Mouse (Mus musculus): ENCODE data around the gene Myo3b. TPM values are rescaled to one million over a fixed set of nuclear protein-coding genes. Genes with fewer than 3 reads are reported as not detected.

Gene Myo3b
- polyA plus RNA-seq, 1 experiment from 2014 or later, result 0.04 TPM

DNA sequence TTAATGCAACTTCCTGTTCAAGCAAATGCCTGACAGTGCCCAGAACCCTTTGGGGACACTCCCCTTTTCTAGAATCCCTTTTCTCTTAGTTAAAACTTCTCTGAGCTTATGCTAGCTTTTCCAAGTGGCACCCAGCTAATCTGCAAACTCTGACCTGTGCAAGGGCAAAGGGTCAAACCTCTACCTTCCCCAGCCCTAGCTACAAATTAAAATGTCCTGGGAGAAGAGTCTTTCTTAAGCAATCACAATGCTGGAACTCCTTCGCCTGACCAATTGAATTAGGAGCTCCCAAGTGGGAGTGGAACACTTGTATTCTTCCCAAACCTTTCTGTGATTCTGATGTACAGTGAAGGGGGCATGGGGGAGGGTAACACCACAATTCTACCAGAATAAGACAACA lies 376.6 kb downstream of the Myo3b start:
- DNase-seq (ENCODE audit: low spot score), result no peak
- Histone ChIP-seq H3K4me1 (peaks cover 14% of the 10 kb centered on the region; the same call in 1 of the 2 replicates), H3K27ac (replicated peaks) (no peak overlapping the region), H3K4me3 (no peak overlapping the region), H3K27me3 (replicated peaks; ENCODE audit: low read depth, poor library complexity, severe bottlenecking) (no peaks in the 10 kb centered on the region), H3K36me3 (replicated peaks) (no peaks in the 10 kb centered on the region), H3K9me3 (no peaks in the 10 kb centered on the region)
- 78% methylated on average over 1 of the region's 1 CpGs for WGBS

DNA sequence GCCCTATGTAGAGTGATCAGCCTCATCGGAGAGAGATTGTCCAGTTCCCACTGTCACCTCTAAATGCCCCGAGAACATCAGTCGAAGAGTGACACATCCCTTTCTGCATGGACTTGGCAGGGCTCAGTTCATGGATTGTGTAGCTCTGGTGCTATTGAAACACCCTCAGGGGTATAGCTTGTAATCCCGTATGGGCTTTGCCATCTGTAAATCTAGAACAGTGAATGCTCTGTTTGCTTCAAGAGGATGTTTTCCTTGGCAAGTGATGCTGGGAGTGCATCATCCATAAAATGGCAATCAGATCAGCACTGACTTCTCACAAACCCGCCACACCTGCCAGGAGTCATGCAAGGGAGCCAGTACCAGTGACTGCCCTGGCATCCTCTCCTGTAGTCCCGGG lies 380.4 kb downstream of the Myo3b start:
- 0 out of 2 replicates have a peak, but pooled peaks cover 3% of the 10 kb centered on the region for H3K4me1 ChIP-seq
- no peak overlapping the region for H3K27ac ChIP-seq (replicated peaks)
- H3K36me3 ChIP-seq (replicated peaks), result no peaks in the 10 kb centered on the region
- no peaks in the 10 kb centered on the region for H3K27me3 ChIP-seq (replicated peaks; ENCODE audit: low read depth, poor library complexity, severe bottlenecking)
- H3K4me3 ChIP-seq, result no peak overlapping the region
- H3K9me3 ChIP-seq, result no peaks in the 10 kb centered on the region
- 77% methylated on average over 6 of the region's 6 CpGs for WGBS
- DNase-seq (ENCODE audit: low spot score), result no peak

DNA sequence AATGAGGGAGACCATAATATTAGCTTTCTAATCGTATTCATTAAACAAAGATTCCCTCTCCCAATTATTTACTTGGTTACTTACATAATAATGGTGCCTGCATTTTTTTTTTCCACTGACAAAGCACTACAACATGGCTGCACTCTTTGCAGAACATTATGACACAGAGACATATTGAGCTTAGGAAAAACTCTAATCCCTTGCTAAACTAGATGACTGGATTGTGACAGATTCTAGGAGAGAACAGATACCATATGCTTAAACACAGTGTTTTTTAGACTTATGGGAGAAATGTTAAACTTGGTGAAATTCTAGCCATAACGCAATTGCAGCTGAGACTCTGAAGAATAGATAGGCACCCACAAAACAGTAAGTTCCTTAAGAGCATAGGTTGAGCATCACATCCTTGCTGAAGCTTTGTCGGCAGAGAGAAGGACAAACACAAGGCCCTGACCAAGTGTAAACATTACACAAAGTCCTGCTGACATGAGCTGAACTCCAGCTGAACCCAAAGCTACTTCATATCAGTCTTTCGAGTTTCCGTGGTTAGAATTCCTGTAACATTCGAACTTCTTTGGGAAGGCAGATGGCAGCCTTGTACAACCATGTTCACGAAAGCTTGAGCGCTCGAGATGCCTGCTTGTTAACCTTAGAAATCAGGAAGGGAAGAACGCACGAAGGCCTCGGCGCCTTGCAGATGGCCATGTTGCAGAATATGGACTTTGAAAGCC lies 382.4 kb downstream of the Myo3b start:
- Histone ChIP-seq H3K9me3 (no peaks in the 10 kb centered on the region), H3K4me1 (no peaks in the 10 kb centered on the region), H3K36me3 (replicated peaks) (no peaks in the 10 kb centered on the region), H3K4me3 (no peak overlapping the region), H3K27me3 (replicated peaks; ENCODE audit: low read depth, poor library complexity, severe bottlenecking) (no peaks in the 10 kb centered on the region), H3K27ac (replicated peaks) (no peak overlapping the region)
- no peak for DNase-seq (ENCODE audit: low spot score)
- WGBS, result 85% methylated on average over 13 of the region's 13 CpGs

DNA sequence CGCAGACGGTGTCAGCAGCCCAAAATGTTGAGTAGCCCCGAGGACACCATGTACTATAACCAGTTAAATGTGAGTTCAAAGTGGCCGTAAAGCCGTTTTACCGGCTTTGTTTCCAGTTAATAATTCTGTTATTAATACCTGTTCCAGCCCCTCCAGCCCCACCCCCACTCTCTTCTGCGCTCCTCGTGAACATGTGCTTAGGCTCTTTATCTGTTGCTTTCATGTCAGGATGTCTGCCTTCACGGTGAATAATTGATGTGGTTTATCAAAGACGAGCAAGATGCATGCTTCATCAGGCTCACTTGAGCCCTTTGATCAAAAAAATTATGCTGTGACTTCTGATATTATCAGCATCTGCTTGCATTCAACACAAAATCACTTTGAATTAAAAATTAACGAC lies 386.7 kb downstream of the Myo3b start:
- no peaks in the 10 kb centered on the region for H3K27me3 ChIP-seq (replicated peaks; ENCODE audit: low read depth, poor library complexity, severe bottlenecking)
- H3K4me3 ChIP-seq, result no peak overlapping the region
- no peaks in the 10 kb centered on the region for H3K9me3 ChIP-seq
- no peak for DNase-seq (ENCODE audit: low spot score)
- H3K36me3 ChIP-seq (replicated peaks), result no peaks in the 10 kb centered on the region
- no peak overlapping the region for H3K27ac ChIP-seq (replicated peaks)
- no peaks in the 10 kb centered on the region for H3K4me1 ChIP-seq
- 76% methylated on average over 11 of the region's 11 CpGs for WGBS

DNA sequence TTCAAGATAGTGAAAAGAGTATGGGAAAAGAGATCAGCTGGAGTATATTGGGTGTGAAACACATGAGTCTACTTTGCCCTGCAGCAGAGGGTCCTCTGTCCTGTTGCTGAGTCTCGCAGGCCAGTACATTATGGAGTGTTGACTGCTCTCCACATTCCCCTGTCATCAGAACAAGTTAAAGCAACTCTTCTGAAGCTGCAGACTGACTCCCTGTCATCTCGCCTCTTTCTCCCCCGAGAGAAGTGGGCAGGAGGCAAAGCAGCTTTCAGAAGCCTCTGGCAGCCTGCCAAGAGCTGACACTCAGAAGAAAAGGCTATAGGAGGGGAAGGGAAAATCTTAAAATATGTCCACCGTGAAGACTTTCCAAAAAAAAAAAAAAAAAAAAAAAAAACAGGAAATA lies 404.1 kb downstream of the Myo3b start:
- H3K4me1 ChIP-seq, result peaks cover 28% of the 10 kb centered on the region
- peak; percentile 53 for DNase-seq (ENCODE audit: low spot score)
- no peak overlapping the region for H3K27ac ChIP-seq (replicated peaks)
- no peaks in the 10 kb centered on the region for H3K36me3 ChIP-seq (replicated peaks)
- no peak overlapping the region for H3K4me3 ChIP-seq
- H3K9me3 ChIP-seq, result no peaks in the 10 kb centered on the region
- 11% methylated on average over 4 of the region's 4 CpGs for WGBS
- peaks cover 4% of the 10 kb centered on the region for H3K27me3 ChIP-seq (replicated peaks; ENCODE audit: low read depth, poor library complexity, severe bottlenecking)

DNA sequence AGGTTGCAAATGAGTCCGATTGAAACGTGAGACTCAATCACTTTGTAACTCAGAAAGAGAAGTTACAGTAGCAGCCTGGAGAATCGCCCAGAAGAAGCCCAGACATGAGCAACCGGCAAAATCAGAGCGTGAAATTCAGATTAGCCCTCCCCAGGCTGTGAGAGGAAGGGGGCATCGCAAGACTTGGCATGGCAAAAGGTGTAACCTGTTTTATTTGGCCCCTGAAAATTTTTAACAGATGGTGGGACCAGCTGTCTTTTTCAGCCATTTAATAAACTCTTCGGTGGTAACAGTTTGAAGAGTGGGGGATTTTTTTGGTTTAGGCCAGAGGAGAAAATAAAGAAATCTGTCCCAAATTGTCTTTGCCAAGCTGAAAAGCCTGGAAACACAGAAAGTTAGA lies 405.2 kb downstream of the Myo3b start:
- Histone ChIP-seq H3K4me3 (peak overlapping the region; percentile 37; the same call in 1 of the 2 replicates), H3K9me3 (no peaks in the 10 kb centered on the region), H3K4me1 (peaks cover 28% of the 10 kb centered on the region), H3K27me3 (replicated peaks; ENCODE audit: low read depth, poor library complexity, severe bottlenecking) (peaks cover 4% of the 10 kb centered on the region), H3K27ac (replicated peaks) (no peak overlapping the region), H3K36me3 (replicated peaks) (no peaks in the 10 kb centered on the region)
- peak; percentile 32 for DNase-seq (ENCODE audit: low spot score)
- 12% methylated on average over 7 of the region's 7 CpGs for WGBS

DNA sequence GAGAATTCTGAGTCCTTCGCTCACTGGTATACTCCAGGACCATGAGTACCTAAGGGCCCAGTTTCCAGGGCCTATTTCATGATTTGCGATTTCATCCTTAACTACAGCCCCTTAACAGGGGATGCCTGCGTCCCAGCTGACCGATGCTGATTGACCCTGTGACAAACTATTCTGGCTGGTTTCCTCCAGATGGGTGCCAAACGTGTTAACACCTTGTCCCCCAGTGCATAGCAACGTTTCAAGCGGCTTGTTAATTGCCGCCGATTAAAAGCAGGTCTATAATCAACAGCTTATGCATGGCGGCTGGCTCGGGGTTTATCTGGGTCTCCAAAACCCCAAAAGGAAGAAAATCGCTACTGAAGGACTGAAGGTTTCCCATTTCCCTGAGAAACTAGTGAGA lies 417.3 kb downstream of the Myo3b start:
- Histone ChIP-seq H3K27me3 (replicated peaks; ENCODE audit: low read depth, poor library complexity, severe bottlenecking) (peaks cover 28% of the 10 kb centered on the region), H3K9me3 (no peaks in the 10 kb centered on the region), H3K4me1 (peaks cover 13% of the 10 kb centered on the region), H3K36me3 (replicated peaks) (no peaks in the 10 kb centered on the region), H3K4me3 (peak overlapping the region; percentile 49), H3K27ac (replicated peaks) (peak overlapping the region; percentile 59; the same call in 1 of the 2 replicates)
- no peak for DNase-seq (ENCODE audit: low spot score)
- WGBS, result 7% methylated on average over 12 of the region's 12 CpGs

DNA sequence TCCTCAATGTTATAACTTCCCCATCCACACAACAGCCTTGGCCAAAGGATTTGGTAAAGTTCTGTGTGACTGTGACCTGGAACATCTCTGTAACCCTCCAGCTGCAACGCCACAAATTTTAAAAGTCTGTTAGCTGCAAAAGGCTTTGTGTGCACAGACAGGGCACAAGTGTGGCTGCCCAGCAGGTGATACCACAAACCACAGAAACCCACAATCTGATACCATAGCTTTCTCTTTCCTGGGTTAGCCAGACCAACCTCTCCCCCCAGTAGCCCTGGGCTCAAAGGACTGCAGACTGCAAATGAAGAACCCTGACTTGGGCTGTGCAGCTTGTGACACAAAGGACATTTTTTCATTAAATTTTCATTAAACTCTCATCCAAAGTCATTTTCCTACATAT lies 424.7 kb downstream of the Myo3b start:
- no peak overlapping the region for H3K4me3 ChIP-seq
- peaks cover 23% of the 10 kb centered on the region for H3K27me3 ChIP-seq (replicated peaks; ENCODE audit: low read depth, poor library complexity, severe bottlenecking)
- WGBS, result 83% methylated on average over 1 of the region's 1 CpGs
- H3K36me3 ChIP-seq (replicated peaks), result no peaks in the 10 kb centered on the region
- H3K4me1 ChIP-seq, result no peaks in the 10 kb centered on the region
- no peaks in the 10 kb centered on the region for H3K9me3 ChIP-seq
- DNase-seq (ENCODE audit: low spot score), result no peak
- no peak overlapping the region for H3K27ac ChIP-seq (replicated peaks)

DNA sequence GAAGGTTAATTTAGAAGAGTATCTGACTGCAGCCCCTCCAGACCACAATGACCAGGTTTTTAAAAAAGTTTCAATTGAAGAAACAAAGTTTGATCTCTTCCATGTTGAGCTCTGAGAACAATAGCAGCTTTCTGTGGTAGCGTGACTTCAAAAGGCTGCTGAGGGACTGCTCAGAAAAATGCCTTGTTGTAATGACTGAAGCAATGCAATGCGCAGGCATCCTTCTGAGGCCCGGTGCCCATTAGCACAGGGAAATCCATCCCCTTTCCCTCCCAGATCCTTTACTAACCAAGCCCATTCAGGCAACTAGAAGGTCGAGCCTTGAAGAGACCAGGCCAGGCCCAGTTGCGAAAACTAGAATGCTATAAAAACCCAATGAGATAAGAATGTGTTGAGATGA lies 432.2 kb downstream of the Myo3b start:
- Histone ChIP-seq H3K36me3 (replicated peaks) (no peaks in the 10 kb centered on the region), H3K4me1 (peaks cover 45% of the 10 kb centered on the region), H3K9me3 (no peaks in the 10 kb centered on the region), H3K4me3 (no peak overlapping the region), H3K27me3 (replicated peaks; ENCODE audit: low read depth, poor library complexity, severe bottlenecking) (peaks cover 79% of the 10 kb centered on the region), H3K27ac (replicated peaks) (no peak overlapping the region)
- peak; percentile 32 for DNase-seq (ENCODE audit: low spot score)
- WGBS, result 4% methylated on average over 5 of the region's 5 CpGs

DNA sequence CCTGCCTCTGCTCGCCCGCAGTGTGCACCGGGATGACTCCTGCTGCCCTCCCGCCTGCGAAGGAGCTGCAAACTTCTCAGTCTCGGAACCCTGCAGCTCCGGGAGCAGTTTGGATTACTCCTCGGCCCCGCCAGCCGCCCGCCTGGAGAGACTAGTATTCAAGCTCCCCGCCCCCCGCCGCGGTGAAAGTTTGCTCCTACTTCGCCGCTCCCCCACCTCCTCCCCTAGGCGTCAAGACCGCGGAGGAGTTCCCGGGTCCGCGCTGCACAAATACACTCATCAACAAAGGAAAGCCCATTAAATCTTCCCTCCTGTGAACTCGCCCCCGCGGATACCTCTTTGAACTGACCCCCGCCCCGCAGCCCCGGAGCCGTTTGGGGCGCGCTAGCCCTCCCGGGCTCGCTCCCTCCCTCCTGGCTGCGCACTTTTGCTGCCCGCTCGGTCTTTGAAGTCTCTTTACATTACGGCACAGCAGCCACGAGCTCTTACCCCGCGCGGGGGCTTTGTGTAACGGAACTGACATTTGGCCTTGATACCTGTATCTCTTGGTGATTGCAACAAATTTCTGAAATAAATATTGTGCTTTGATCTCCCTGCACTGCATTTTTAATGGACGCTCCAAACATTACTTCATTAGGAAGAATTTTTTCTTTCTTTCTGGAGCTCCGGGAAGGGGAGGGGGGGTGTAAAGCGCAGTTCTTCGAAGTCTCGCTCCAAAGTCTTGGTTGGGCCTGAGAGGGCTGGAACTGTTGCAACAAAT lies 433.1 kb downstream of the Myo3b start:
- no peaks in the 10 kb centered on the region for H3K36me3 ChIP-seq (replicated peaks)
- WGBS, result under 1% methylated on average over 48 of the region's 48 CpGs
- H3K4me3 ChIP-seq, result peak overlapping the region; percentile 58
- peaks cover 83% of the 10 kb centered on the region for H3K27me3 ChIP-seq (replicated peaks; ENCODE audit: low read depth, poor library complexity, severe bottlenecking)
- DNase-seq (ENCODE audit: low spot score), result peak; percentile 77
- H3K9me3 ChIP-seq, result no peaks in the 10 kb centered on the region
- H3K4me1 ChIP-seq, result peaks cover 54% of the 10 kb centered on the region
- H3K27ac ChIP-seq (replicated peaks), result peak overlapping the region; percentile 44

Other genes with a start within 250 kb of the Myo3b start
- 2.4 TPM in 2 replicates for gene Ccdc173, start 249.6 kb upstream of the Myo3b start, polyA plus RNA-seq (2016; fragmentation: Nextera tagmentation; extraction: Ambion mirVana)
- 26.1 and 28.5 TPM in 2 replicates for gene Phospho2, start 249.5 kb upstream of the Myo3b start, polyA plus RNA-seq (2016; fragmentation: Nextera tagmentation; extraction: Ambion mirVana)
- 24.3 and 24.7 TPM in 2 replicates for gene Klhl23, start 217.2 kb upstream of the Myo3b start, polyA plus RNA-seq (2016; fragmentation: Nextera tagmentation; extraction: Ambion mirVana)
- 377 and 407 TPM in 2 replicates for gene Ssb, start 177.6 kb upstream of the Myo3b start, polyA plus RNA-seq (2016; fragmentation: Nextera tagmentation; extraction: Ambion mirVana)
- 38.0 and 41.9 TPM in 2 replicates for gene Mettl5, start 153.5 kb upstream of the Myo3b start, polyA plus RNA-seq (2016; fragmentation: Nextera tagmentation; extraction: Ambion mirVana)
- gene Ubr3, start 141.9 kb upstream of the Myo3b start, polyA plus RNA-seq (2016; fragmentation: Nextera tagmentation; extraction: Ambion mirVana), result 13.9 and 14.6 TPM in 2 replicates

Measured in embryonic facial prominence, embryonic 10.5 days (tissue).